Mouse (Mus musculus): Measurements from ENCODE around the gene Ggact. TPM values are rescaled to one million over a fixed set of nuclear protein-coding genes. Genes with fewer than 3 reads are reported as not detected.

The Ggact gene
- polyA plus RNA-seq, 1 experiment from 2014 or later = 5.4 TPM

- no peak overlapping the region for H3K9ac ChIP-seq (replicated peaks; ENCODE audit: low read length)
- no peak overlapping the region for H3K4me2 ChIP-seq (ENCODE audit: low read length)
- WGBS = 97% methylated on average over 1 of the region's 1 CpGs
- no peaks in the 10 kb centered on the region for H3K27me3 ChIP-seq (ENCODE audit: control insufficient read depth, insufficient read depth, low read length)
- no peaks in the 10 kb centered on the region for H3K4me1 ChIP-seq (ENCODE audit: control insufficient read depth, insufficient read depth, low read length)
- H3K36me3 ChIP-seq (ENCODE audit: control insufficient read depth, insufficient read depth, low read length) = no peaks in the 10 kb centered on the region
- H3K9me3 ChIP-seq (ENCODE audit: control insufficient read depth, low read length) = peaks cover 12% of the 10 kb centered on the region
- H3K4me3 ChIP-seq (replicated peaks; ENCODE audit: low read depth, low read length) = no peak overlapping the region
- H3K27ac ChIP-seq (replicated peaks; ENCODE audit: low read depth, low read length) = no peak overlapping the region
- DNase-seq (no peak), ATAC-seq (ENCODE audit: low FRiP score, low TSS enrichment) (no peak)
Observed at GRCm38 (mm10) chr14:122905007-122905406, 8.6 kb downstream of the Ggact start.

GRCm38 (mm10) chr14:122903923-122904351, 9.6 kb downstream of the Ggact start:
- Histone ChIP-seq H3K27ac (replicated peaks; ENCODE audit: low read depth, low read length) (no peak overlapping the region), H3K9ac (replicated peaks; ENCODE audit: low read length) (no peak overlapping the region), H3K4me1 (ENCODE audit: control insufficient read depth, insufficient read depth, low read length) (no peaks in the 10 kb centered on the region), H3K27me3 (ENCODE audit: control insufficient read depth, insufficient read depth, low read length) (no peaks in the 10 kb centered on the region), H3K9me3 (ENCODE audit: control insufficient read depth, low read length) (peaks cover 12% of the 10 kb centered on the region), H3K36me3 (ENCODE audit: control insufficient read depth, insufficient read depth, low read length) (no peaks in the 10 kb centered on the region), H3K4me3 (replicated peaks; ENCODE audit: low read depth, low read length) (no peak overlapping the region), H3K4me2 (ENCODE audit: low read length) (no peak overlapping the region)
- no peak for ATAC-seq (ENCODE audit: low FRiP score, low TSS enrichment)
- WGBS = 84% methylated on average over 2 of the region's 2 CpGs
- no peak for DNase-seq

GRCm38 (mm10) chr14:122902884-122903283, 10.7 kb downstream of the Ggact start:
- peak; percentile 46 for DNase-seq
- ATAC-seq (ENCODE audit: low FRiP score, low TSS enrichment) = no peak
- no peak overlapping the region for H3K27ac ChIP-seq (replicated peaks; ENCODE audit: low read depth, low read length)

DNA sequence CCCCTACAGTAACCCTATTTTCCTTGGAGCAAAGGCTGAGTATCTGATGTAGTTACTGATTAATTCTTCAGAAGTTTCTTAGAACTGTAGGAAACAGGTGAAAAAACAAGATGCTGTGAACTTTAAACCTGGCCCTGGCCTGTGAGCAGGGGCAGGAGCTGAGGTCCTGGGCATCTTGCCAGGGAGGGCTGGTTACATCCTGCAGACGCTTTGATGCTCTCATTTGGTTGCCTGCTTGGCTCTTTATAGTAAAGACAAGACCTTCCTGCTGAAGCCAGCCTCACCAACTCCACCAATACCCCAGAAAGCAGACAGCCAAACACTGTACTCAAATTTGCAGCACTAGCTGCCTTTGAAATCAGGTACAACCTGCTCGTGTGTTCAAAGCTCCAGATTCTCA, 11.4 kb downstream of the Ggact start:
- Histone ChIP-seq H3K27me3 (ENCODE audit: control insufficient read depth, insufficient read depth, low read length) (no peaks in the 10 kb centered on the region), H3K4me2 (ENCODE audit: low read length) (no peak overlapping the region), H3K4me1 (ENCODE audit: control insufficient read depth, insufficient read depth, low read length) (no peaks in the 10 kb centered on the region), H3K9me3 (ENCODE audit: control insufficient read depth, low read length) (peaks cover under 1% of the 10 kb centered on the region), H3K9ac (replicated peaks; ENCODE audit: low read length) (no peak overlapping the region), H3K27ac (replicated peaks; ENCODE audit: low read depth, low read length) (no peak overlapping the region), H3K4me3 (replicated peaks; ENCODE audit: low read depth, low read length) (no peak overlapping the region), H3K36me3 (ENCODE audit: control insufficient read depth, insufficient read depth, low read length) (no peaks in the 10 kb centered on the region)
- DNase-seq = peak; percentile 44
- 85% methylated on average over 2 of the region's 2 CpGs for WGBS
- ATAC-seq (ENCODE audit: low FRiP score, low TSS enrichment) = no peak

More at GRCm38 (mm10) chr14:122902884-122903283, 10.7 kb downstream of the Ggact start:
- Histone ChIP-seq H3K4me3 (replicated peaks; ENCODE audit: low read depth, low read length) (no peak overlapping the region), H3K9me3 (ENCODE audit: control insufficient read depth, low read length) (peaks cover 5% of the 10 kb centered on the region), H3K27me3 (ENCODE audit: control insufficient read depth, insufficient read depth, low read length) (no peaks in the 10 kb centered on the region), H3K4me1 (ENCODE audit: control insufficient read depth, insufficient read depth, low read length) (no peaks in the 10 kb centered on the region), H3K4me2 (ENCODE audit: low read length) (no peak overlapping the region), H3K9ac (replicated peaks; ENCODE audit: low read length) (no peak overlapping the region), H3K36me3 (ENCODE audit: control insufficient read depth, insufficient read depth, low read length) (no peaks in the 10 kb centered on the region)
- WGBS = 72% methylated on average over 4 of the region's 4 CpGs

GRCm38 (mm10) chr14:122901715-122902114, 11.8 kb downstream of the Ggact start:
- ATAC-seq (ENCODE audit: low FRiP score, low TSS enrichment) (no peak), DNase-seq (no peak)
- H3K27me3 ChIP-seq (ENCODE audit: control insufficient read depth, insufficient read depth, low read length) = no peaks in the 10 kb centered on the region
- H3K4me3 ChIP-seq (replicated peaks; ENCODE audit: low read depth, low read length) = no peak overlapping the region
- no peak overlapping the region for H3K9ac ChIP-seq (replicated peaks; ENCODE audit: low read length)
- no peaks in the 10 kb centered on the region for H3K9me3 ChIP-seq (ENCODE audit: control insufficient read depth, low read length)
- 89% methylated on average over 2 of the region's 2 CpGs for WGBS
- no peak overlapping the region for H3K27ac ChIP-seq (replicated peaks; ENCODE audit: low read depth, low read length)
- no peak overlapping the region for H3K4me2 ChIP-seq (ENCODE audit: low read length)
- H3K4me1 ChIP-seq (ENCODE audit: control insufficient read depth, insufficient read depth, low read length) = no peaks in the 10 kb centered on the region
- no peaks in the 10 kb centered on the region for H3K36me3 ChIP-seq (ENCODE audit: control insufficient read depth, insufficient read depth, low read length)

DNA sequence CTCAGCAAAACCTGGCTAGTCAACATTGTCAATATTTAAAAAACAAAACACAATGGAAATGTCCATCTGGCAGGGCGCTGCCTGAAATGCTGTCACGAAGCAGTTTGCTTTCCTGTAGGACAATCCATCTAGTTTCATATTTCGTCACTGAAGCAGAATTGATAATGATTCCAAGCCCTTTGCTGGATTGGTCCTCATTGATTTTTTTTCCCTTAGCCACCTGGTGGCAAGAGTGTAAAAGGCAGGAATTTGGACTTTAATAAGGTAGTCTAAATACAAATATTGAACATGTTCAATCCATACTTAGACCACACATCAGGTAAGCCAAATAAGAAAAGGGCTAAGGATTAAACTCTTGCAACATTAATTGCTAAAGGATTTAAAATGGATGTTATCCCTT, 12.4 kb downstream of the Ggact start:
- DNase-seq = peak; percentile 20
- no peak for ATAC-seq (ENCODE audit: low FRiP score, low TSS enrichment)

DNA sequence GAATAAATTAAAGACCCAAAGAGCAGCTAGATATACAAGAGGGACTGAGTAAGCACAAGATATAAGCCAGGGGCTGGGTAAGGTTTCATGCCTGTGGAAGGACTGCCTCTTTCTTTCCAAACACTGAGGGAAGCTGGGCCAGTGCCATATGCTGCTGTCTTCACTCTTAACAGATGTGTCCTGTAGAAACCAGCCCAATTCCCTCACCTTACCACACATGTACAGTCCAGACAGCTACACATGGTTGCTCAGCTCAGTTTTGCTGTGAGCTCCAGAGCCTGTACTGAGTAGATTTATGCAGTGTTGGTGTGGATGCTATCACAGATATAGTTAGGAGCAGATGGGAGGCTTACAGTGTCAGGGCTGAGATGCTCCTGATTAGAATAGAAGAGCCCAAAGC, 12.9 kb downstream of the Ggact start:
- H3K4me2 ChIP-seq (ENCODE audit: low read length) = no peak overlapping the region
- no peak overlapping the region for H3K9ac ChIP-seq (replicated peaks; ENCODE audit: low read length)
- DNase-seq = no peak
- ATAC-seq (ENCODE audit: low FRiP score, low TSS enrichment) = peak; percentile 40; the same call in 1 of the 2 replicates
- no peak overlapping the region for H3K4me3 ChIP-seq (replicated peaks; ENCODE audit: low read depth, low read length)
- no peaks in the 10 kb centered on the region for H3K27me3 ChIP-seq (ENCODE audit: control insufficient read depth, insufficient read depth, low read length)
- H3K4me1 ChIP-seq (ENCODE audit: control insufficient read depth, insufficient read depth, low read length) = no peaks in the 10 kb centered on the region
- H3K36me3 ChIP-seq (ENCODE audit: control insufficient read depth, insufficient read depth, low read length) = no peaks in the 10 kb centered on the region
- no peak overlapping the region for H3K27ac ChIP-seq (replicated peaks; ENCODE audit: low read depth, low read length)
- H3K9me3 ChIP-seq (ENCODE audit: control insufficient read depth, low read length) = no peaks in the 10 kb centered on the region

More for the DNA sequence above, 12.4 kb downstream of the Ggact start:
- no peak overlapping the region for H3K4me3 ChIP-seq (replicated peaks; ENCODE audit: low read depth, low read length)
- H3K4me1 ChIP-seq (ENCODE audit: control insufficient read depth, insufficient read depth, low read length) = no peaks in the 10 kb centered on the region
- no peak overlapping the region for H3K27ac ChIP-seq (replicated peaks; ENCODE audit: low read depth, low read length)
- no peak overlapping the region for H3K9ac ChIP-seq (replicated peaks; ENCODE audit: low read length)
- no peak overlapping the region for H3K4me2 ChIP-seq (ENCODE audit: low read length)
- H3K27me3 ChIP-seq (ENCODE audit: control insufficient read depth, insufficient read depth, low read length) = no peaks in the 10 kb centered on the region
- 70% methylated on average over 3 of the region's 3 CpGs for WGBS
- H3K36me3 ChIP-seq (ENCODE audit: control insufficient read depth, insufficient read depth, low read length) = no peaks in the 10 kb centered on the region
- H3K9me3 ChIP-seq (ENCODE audit: control insufficient read depth, low read length) = no peaks in the 10 kb centered on the region

DNA sequence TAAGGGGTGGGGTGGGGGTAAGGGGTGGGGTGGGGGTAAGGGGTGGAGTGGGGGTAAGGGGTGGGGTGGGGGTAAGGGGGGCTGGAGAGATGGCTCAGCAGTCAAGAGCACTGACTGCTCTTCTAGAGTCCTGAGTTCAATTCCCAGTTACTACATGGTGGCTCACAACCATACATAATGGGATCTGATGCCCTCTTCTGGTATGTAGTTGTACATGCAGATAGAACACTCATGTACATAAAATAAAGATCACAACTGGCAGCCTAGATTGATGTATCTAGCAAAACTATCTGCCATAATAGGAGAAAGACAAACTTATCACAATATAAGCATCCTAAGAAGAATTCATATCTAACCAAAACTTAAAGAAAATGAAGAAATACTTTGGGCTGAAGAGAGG, 15.0 kb downstream of the Ggact start:
- no peaks in the 10 kb centered on the region for H3K4me1 ChIP-seq (ENCODE audit: control insufficient read depth, insufficient read depth, low read length)
- no peak overlapping the region for H3K4me3 ChIP-seq (replicated peaks; ENCODE audit: low read depth, low read length)
- H3K4me2 ChIP-seq (ENCODE audit: low read length) = no peak overlapping the region
- H3K9me3 ChIP-seq (ENCODE audit: control insufficient read depth, low read length) = no peaks in the 10 kb centered on the region
- ATAC-seq (ENCODE audit: low FRiP score, low TSS enrichment) = no peak
- H3K27me3 ChIP-seq (ENCODE audit: control insufficient read depth, insufficient read depth, low read length) = no peaks in the 10 kb centered on the region
- H3K36me3 ChIP-seq (ENCODE audit: control insufficient read depth, insufficient read depth, low read length) = no peaks in the 10 kb centered on the region
- DNase-seq = no peak
- H3K9ac ChIP-seq (replicated peaks; ENCODE audit: low read length) = no peak overlapping the region
- no peak overlapping the region for H3K27ac ChIP-seq (replicated peaks; ENCODE audit: low read depth, low read length)

- Histone ChIP-seq H3K4me2 (ENCODE audit: low read length) (no peak overlapping the region), H3K9ac (replicated peaks; ENCODE audit: low read length) (no peak overlapping the region), H3K36me3 (ENCODE audit: control insufficient read depth, insufficient read depth, low read length) (no peaks in the 10 kb centered on the region), H3K4me1 (ENCODE audit: control insufficient read depth, insufficient read depth, low read length) (no peaks in the 10 kb centered on the region), H3K27me3 (ENCODE audit: control insufficient read depth, insufficient read depth, low read length) (no peaks in the 10 kb centered on the region), H3K9me3 (ENCODE audit: control insufficient read depth, low read length) (no peaks in the 10 kb centered on the region), H3K4me3 (replicated peaks; ENCODE audit: low read depth, low read length) (no peak overlapping the region), H3K27ac (replicated peaks; ENCODE audit: low read depth, low read length) (no peak overlapping the region)
- no peak for ATAC-seq (ENCODE audit: low FRiP score, low TSS enrichment)
- WGBS = 90% methylated on average over 1 of the region's 1 CpGs
- DNase-seq = no peak
Observed at GRCm38 (mm10) chr14:122896106-122896505, 17.5 kb downstream of the Ggact start.
